26 mouse cellular contexts compared by ENCODE assay signal in the genomic region with DNA sequence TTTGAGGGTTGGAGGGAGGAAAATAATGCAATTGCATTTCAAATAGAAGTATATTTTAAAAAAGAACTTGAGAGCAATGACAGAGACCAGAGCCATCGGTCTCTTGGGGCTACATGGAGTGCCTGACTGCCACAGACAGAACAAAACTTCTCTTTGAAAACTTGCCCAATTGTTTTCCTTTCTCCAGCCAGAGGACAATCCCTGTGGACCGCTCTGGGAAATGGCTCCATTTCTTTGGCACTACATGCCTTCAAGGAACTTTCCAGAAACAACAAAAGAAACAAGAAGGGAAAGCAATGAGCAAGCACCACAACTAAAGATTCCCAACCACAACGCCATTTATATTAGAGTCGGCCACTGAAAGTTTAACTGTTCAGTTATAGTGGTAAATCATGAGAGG. TPM values are rescaled to one million over a fixed set of nuclear protein-coding genes. Genes with fewer than 3 reads are reported as not detected.
DNase-seq lines count a peak whose midpoint lies in the region; ATAC-seq lines count a peak whose summit lies in the region.
"Had no signal": no experiment of that assay in that cellular context is flagged by ENCODE, and none has a peak within 500 bp of the region (broad histone marks: within the 10 kb centered on the region; RNA-seq: fewer than 3 reads in every experiment).

No protein-coding gene starts in this region.

- H3K4me3 ChIP-seq in heart, embryonic 11.5 days (ENCODE audit: low read depth, low read length): no peak overlapping the region
- H3K4me3 ChIP-seq: erythroblast, embryonic 14.5 days; forebrain, embryonic 13.5 days; intestine, embryonic 15.5 days; left cerebral cortex, adult 2 months; limb, embryonic 13.5 days; megakaryocyte, embryonic 14.5 days; midbrain, embryonic 12.5 days had no signal

- H3K27ac ChIP-seq in heart, embryonic 11.5 days (ENCODE audit: low read depth, low read length): no peak overlapping the region
- H3K27ac ChIP-seq: forebrain, embryonic 13.5 days; intestine, embryonic 15.5 days; left cerebral cortex, adult 2 months; limb, embryonic 13.5 days; midbrain, embryonic 12.5 days had no signal

- H3K36me3 ChIP-seq in heart, embryonic 11.5 days (ENCODE audit: control insufficient read depth, insufficient read depth, low read length): no peaks in the 10 kb centered on the region
- H3K36me3 ChIP-seq: intestine, embryonic 15.5 days; limb, embryonic 13.5 days; midbrain, embryonic 12.5 days had no signal

- DNase-seq in heart, adult 11 months: peak; percentile 93
- DNase-seq in Muller cell, postnatal 12 days (ENCODE audit: inconsistent ontology term): peak; percentile 6
- peak; percentile 34 for DNase-seq in fibroblast of lung, adult 2 months (ENCODE audit: low read depth)
- DNase-seq in heart, postnatal 10 days: peak; percentile 25 to 26
- no peak for DNase-seq in lung, postnatal 4 days
- DNase-seq in cerebellum, postnatal 10 days: no peak
- no peak for DNase-seq in kidney, adult 11 months
- DNase-seq: adrenal gland, postnatal 25 days; cerebellum, adult 11-12 months; cerebellum, adult 9-11 months; kidney, adult 8-10 months; kidney, postnatal 10 days; lung, postnatal 36 days; thymus, postnatal 4 days had no signal

- 79% methylated on average over 4 of the region's 4 CpGs for WGBS in heart, embryonic 11.5 days (ENCODE audit: insufficient replicate concordance)

- no peak overlapping the region for H3K9ac ChIP-seq in heart, embryonic 11.5 days (ENCODE audit: low read depth, low read length)
- H3K9ac ChIP-seq: forebrain, embryonic 13.5 days; intestine, embryonic 15.5 days; limb, embryonic 13.5 days; midbrain, embryonic 12.5 days had no signal

- no peak for ATAC-seq in heart, embryonic 11.5 days (replicated peaks; ENCODE audit: insufficient number of reproducible peaks, low FRiP score, low TSS enrichment)
- ATAC-seq: CD4-positive, CD25-positive, alpha-beta regulatory T cell, adult 4 months; forebrain, embryonic 13.5 days; hindbrain, embryonic 16.5 days; intestine, embryonic 15.5 days had no signal

- H3K4me2 ChIP-seq in heart, embryonic 11.5 days: no peak overlapping the region
- H3K4me2 ChIP-seq: forebrain, embryonic 13.5 days; intestine, embryonic 15.5 days; limb, embryonic 13.5 days; liver, embryonic 11.5 days; midbrain, embryonic 12.5 days had no signal

- no peaks in the 10 kb centered on the region for H3K4me1 ChIP-seq in heart, embryonic 11.5 days (ENCODE audit: control insufficient read depth, insufficient read depth, low read length)
- H3K4me1 ChIP-seq: forebrain, embryonic 13.5 days; intestine, embryonic 15.5 days; limb, embryonic 13.5 days; megakaryocyte, embryonic 14.5 days; midbrain, embryonic 12.5 days had no signal

- intact Hi-C loops in heart, postnatal 10 days (cut with DNase I): no loop called here

- no peaks in the 10 kb centered on the region for H3K27me3 ChIP-seq in heart, embryonic 11.5 days (ENCODE audit: control insufficient read depth, insufficient read depth, low read length)
- H3K27me3 ChIP-seq: forebrain, embryonic 13.5 days; intestine, embryonic 15.5 days; limb, embryonic 13.5 days; midbrain, embryonic 12.5 days had no signal

- no peaks in the 10 kb centered on the region for H3K9me3 ChIP-seq in heart, embryonic 11.5 days (replicated peaks; ENCODE audit: control insufficient read depth, low read length)
- H3K9me3 ChIP-seq: forebrain, embryonic 13.5 days; intestine, embryonic 15.5 days; limb, embryonic 13.5 days; megakaryocyte, embryonic 14.5 days; midbrain, embryonic 12.5 days had no signal

RNA-seq across cellular contexts. Expression of gene Srpx, which starts 55.3 kb away (rescaled TPM):
- polyA plus RNA-seq in heart, embryonic 11.5 days (2014; fragmentation: Nextera tagmentation; extraction: Ambion mirVana): 4.2 and 4.5 TPM in 2 replicates
- 10 to 100 TPM in 1 of 2 experiments, 1 to 10 TPM in 1; 8.3 to 10.9 TPM for total RNA-seq in heart, postnatal 10 days (2021)
- total RNA-seq: granulocyte monocyte progenitor cell, adult 5-6 weeks had no signal
- polyA plus RNA-seq: CD4-positive, CD25-positive, alpha-beta regulatory T cell, adult 4 months; erythroblast, embryonic 14.5 days had no signal

Comparison
In these comparisons a context has a peak if more than half of its experiments do, and no peak if none do; other contexts are left out.
1. DNase-seq: peak in heart, adult 11 months (single experiment), Muller cell, postnatal 12 days (single experiment), fibroblast of lung, adult 2 months (single experiment) and heart, postnatal 10 days (2 of 2); none in lung, postnatal 4 days (0 of 2), cerebellum, postnatal 10 days (0 of 2) and kidney, adult 11 months (single experiment).